Comparison of ENCODE assay signal across 10 mouse cellular contexts in genomic region chrX:102166521-102166920, GRCm38 (mm10). TPM values are rescaled to one million over a fixed set of nuclear protein-coding genes. Genes with fewer than 3 reads are reported as not detected.
A peak's percentile ranks its signal among the peaks of the same experiment; 100 is the strongest.
DNase-seq lines count a peak whose midpoint lies in the region; ATAC-seq lines count a peak whose summit lies in the region.
"Had no signal": no experiment of that assay in that cellular context is flagged by ENCODE, and none has a peak within 500 bp of the region (broad histone marks: within the 10 kb centered on the region; RNA-seq: fewer than 3 reads in every experiment).

No protein-coding gene starts in this region.

- no peak for DNase-seq in lung, postnatal 4 days
- DNase-seq in layer of hippocampus, adult 9-10 months (ENCODE audit: low spot score), result peak; percentile 29
- no peak for DNase-seq in spleen, postnatal 14 days (ENCODE audit: low spot score in 2 of 2)
- no peak for DNase-seq in spleen, adult 12 weeks (ENCODE audit: low spot score)
- DNase-seq: right cerebral cortex, postnatal 14 days had no signal

- no peak overlapping the region for H3K9ac ChIP-seq in lung, embryonic 16.5 days (ENCODE audit: low read length)
- no peak overlapping the region for H3K9ac ChIP-seq in embryonic facial prominence, embryonic 13.5 days
- H3K9ac ChIP-seq in stomach, embryonic 16.5 days (ENCODE audit: low read length), result 0 out of 2 replicates have a peak overlapping the region, but pooled peaks have one; percentile 10
- H3K9ac ChIP-seq: liver, embryonic 14.5 days had no signal

- H3K4me1 ChIP-seq in lung, embryonic 16.5 days (replicated peaks; ENCODE audit: control insufficient read depth, insufficient read depth, low read length), result no peaks in the 10 kb centered on the region
- peaks cover 8% of the 10 kb centered on the region for H3K4me1 ChIP-seq in embryonic facial prominence, embryonic 13.5 days
- no peaks in the 10 kb centered on the region for H3K4me1 ChIP-seq in stomach, embryonic 16.5 days (ENCODE audit: control insufficient read depth, insufficient read depth, low read length)

- 57% methylated on average over 5 of the region's 5 CpGs for WGBS in lung, embryonic 16.5 days
- WGBS in embryonic facial prominence, embryonic 13.5 days, result 31% methylated on average over 5 of the region's 5 CpGs
- 51% methylated on average over 5 of the region's 5 CpGs for WGBS in stomach, embryonic 16.5 days

- no peaks in the 10 kb centered on the region for H3K9me3 ChIP-seq in lung, embryonic 16.5 days (ENCODE audit: control insufficient read depth, low read length)
- H3K9me3 ChIP-seq in embryonic facial prominence, embryonic 13.5 days, result no peaks in the 10 kb centered on the region
- no peaks in the 10 kb centered on the region for H3K9me3 ChIP-seq in stomach, embryonic 16.5 days (replicated peaks; ENCODE audit: control insufficient read depth, low read length)
- H3K9me3 ChIP-seq: G1E had no signal

- no peaks in the 10 kb centered on the region for H3K27me3 ChIP-seq in lung, embryonic 16.5 days (ENCODE audit: control insufficient read depth, insufficient read depth, low read depth, low read length)
- peaks cover 8% of the 10 kb centered on the region for H3K27me3 ChIP-seq in embryonic facial prominence, embryonic 13.5 days
- no peaks in the 10 kb centered on the region; the same call in 1 of the 2 replicates for H3K27me3 ChIP-seq in stomach, embryonic 16.5 days (ENCODE audit: control insufficient read depth, insufficient read depth, low read length)

- H3K27ac ChIP-seq in lung, embryonic 16.5 days (ENCODE audit: low read length), result peak overlapping the region; percentile 17; the same call in 1 of the 2 replicates
- 0 out of 2 replicates have a peak overlapping the region, but pooled peaks have one; percentile 16 for H3K27ac ChIP-seq in embryonic facial prominence, embryonic 13.5 days
- H3K27ac ChIP-seq in stomach, embryonic 16.5 days (ENCODE audit: low read length), result no peak overlapping the region
- H3K27ac ChIP-seq: liver, embryonic 14.5 days had no signal

- no peaks in the 10 kb centered on the region for H3K36me3 ChIP-seq in lung, embryonic 16.5 days (ENCODE audit: control insufficient read depth, insufficient read depth, low read length)
- H3K36me3 ChIP-seq in embryonic facial prominence, embryonic 13.5 days, result no peaks in the 10 kb centered on the region
- H3K36me3 ChIP-seq in stomach, embryonic 16.5 days (ENCODE audit: control insufficient read depth, insufficient read depth, low read length), result no peaks in the 10 kb centered on the region
- H3K36me3 ChIP-seq: G1E had no signal

- no peak overlapping the region for H3K4me3 ChIP-seq in lung, embryonic 16.5 days (ENCODE audit: low read length)
- H3K4me3 ChIP-seq in embryonic facial prominence, embryonic 13.5 days, result no peak overlapping the region
- H3K4me3 ChIP-seq in stomach, embryonic 16.5 days (replicated peaks; ENCODE audit: low read length), result no peak overlapping the region

- no peak overlapping the region for H3K4me2 ChIP-seq in lung, embryonic 16.5 days (ENCODE audit: low read depth, low read length)
- no peak overlapping the region for H3K4me2 ChIP-seq in embryonic facial prominence, embryonic 13.5 days
- no peak overlapping the region for H3K4me2 ChIP-seq in stomach, embryonic 16.5 days (ENCODE audit: low read depth, low read length)

- ATAC-seq in lung, embryonic 16.5 days (ENCODE audit: low read depth), result no peak
- no peak for ATAC-seq in embryonic facial prominence, embryonic 13.5 days (ENCODE audit: insufficient number of reproducible peaks, insufficient read depth, low FRiP score, low TSS enrichment, low read depth)
- no peak for ATAC-seq in stomach, embryonic 16.5 days (ENCODE audit: insufficient read depth, low FRiP score)

RNA-seq across cellular contexts. Expression of gene Ercc6l, which starts 9.6 kb away (rescaled TPM):
- polyA plus RNA-seq in lung, embryonic 16.5 days (2015; fragmentation: Nextera tagmentation; extraction: Ambion mirVana), result 15.7 and 16.8 TPM in 2 replicates
- 11.7 and 12.3 TPM in 2 replicates for polyA plus RNA-seq in embryonic facial prominence, embryonic 13.5 days (2015; fragmentation: Nextera tagmentation; extraction: Ambion mirVana)
- 9.7 and 10.1 TPM in 2 replicates for polyA plus RNA-seq in stomach, embryonic 16.5 days (2015; fragmentation: Nextera tagmentation; extraction: Ambion mirVana)

RNA-seq across cellular contexts. Expression of gene Rps4x, which starts 22.7 kb away (rescaled TPM):
- polyA plus RNA-seq in lung, embryonic 16.5 days (2015; fragmentation: Nextera tagmentation; extraction: Ambion mirVana), result 780 and 798 TPM in 2 replicates
- polyA plus RNA-seq in embryonic facial prominence, embryonic 13.5 days (2015; fragmentation: Nextera tagmentation; extraction: Ambion mirVana), result 839 and 866 TPM in 2 replicates
- polyA plus RNA-seq in stomach, embryonic 16.5 days (2015; fragmentation: Nextera tagmentation; extraction: Ambion mirVana), result 670 and 719 TPM in 2 replicates

RNA-seq across cellular contexts. Expression of gene Pin4, which starts 47.3 kb away (rescaled TPM):
- 63.7 and 66.8 TPM in 2 replicates for polyA plus RNA-seq in lung, embryonic 16.5 days (2015; fragmentation: Nextera tagmentation; extraction: Ambion mirVana)
- 69.1 and 81.5 TPM in 2 replicates for polyA plus RNA-seq in embryonic facial prominence, embryonic 13.5 days (2015; fragmentation: Nextera tagmentation; extraction: Ambion mirVana)
- 43.3 and 54.5 TPM in 2 replicates for polyA plus RNA-seq in stomach, embryonic 16.5 days (2015; fragmentation: Nextera tagmentation; extraction: Ambion mirVana)
